Mouse (Mus musculus) bone marrow, adult 2 months (tissue): ENCODE measurements around the gene Cd59a.

Experiments
- CTCF ChIP-seq: fragments of 200-500 bp; IDR thresholded peaks from 2 replicates; pipeline ENCODE4 v1.5.1; 2011; ENCODE audit warnings: low read length, control low read depth; ENCODE audit not compliant: control insufficient read depth, insufficient read depth
- POLR2A ChIP-seq: fragments of 200-500 bp; IDR thresholded peaks from 2 replicates; pipeline ENCODE4 v1.6.1; 2011; ENCODE audit warnings: low read depth, mild to moderate bottlenecking, control low read depth, low read length, borderline replicate concordance; ENCODE audit not compliant: control insufficient read depth

DNA sequence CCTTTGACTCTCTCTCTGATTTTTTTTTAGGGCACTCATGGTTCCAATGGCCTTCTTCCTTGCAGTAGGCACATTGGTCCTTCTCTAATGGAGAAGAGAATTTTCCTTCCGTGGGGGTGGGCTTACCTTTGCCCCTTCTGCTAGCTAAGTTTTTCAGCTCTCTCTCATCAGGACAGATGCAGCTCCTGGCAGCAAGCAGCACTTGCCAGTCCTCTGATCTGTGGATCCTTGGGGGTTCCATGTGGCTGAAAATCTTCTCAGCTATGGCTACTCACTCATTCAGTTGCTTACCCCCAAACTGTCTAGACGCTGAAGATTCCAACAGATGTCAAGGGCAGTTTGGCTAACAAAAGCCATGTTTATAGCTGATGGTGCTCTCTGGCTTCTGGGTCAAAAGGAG lies 2.3 kb upstream of the Cd59a start:
- no peak for TF ChIP-seq CTCF
- no peak for TF ChIP-seq POLR2A
